8 mouse cellular contexts compared by ENCODE assay signal in the genomic region with DNA sequence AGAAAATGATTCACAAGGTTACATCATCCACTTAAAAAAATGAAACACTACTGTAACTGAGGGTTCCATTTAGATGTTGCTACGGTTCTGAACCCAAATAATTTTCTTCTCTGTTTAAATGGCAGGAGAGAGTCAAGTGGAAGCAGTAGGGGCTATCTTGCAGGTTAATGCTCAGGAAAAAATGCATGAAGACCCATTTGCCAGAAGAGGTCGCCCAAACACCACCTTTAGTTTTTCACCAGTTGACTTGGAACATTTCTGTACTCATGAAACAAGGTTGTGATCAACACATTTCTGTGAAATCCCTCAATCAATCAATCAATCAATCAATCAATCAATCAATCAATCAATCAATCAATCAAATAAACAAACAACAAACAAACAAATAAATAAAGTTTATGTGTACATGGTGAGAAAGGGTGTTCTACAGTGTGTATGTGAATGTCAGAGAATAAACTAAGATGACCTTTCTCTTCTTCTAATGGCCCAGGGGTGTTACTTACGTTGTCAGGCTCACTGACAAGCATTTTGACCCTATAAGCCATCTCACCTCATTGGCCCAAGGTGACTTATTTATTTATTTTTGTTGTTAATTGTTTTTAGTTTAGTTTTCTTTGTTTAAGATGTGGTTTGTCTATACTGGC.
DNase-seq lines count a peak whose midpoint lies in the region; ATAC-seq and TF ChIP-seq lines count a peak whose summit lies in the region.

No protein-coding gene starts in this region.

- WGBS in lung, embryonic 14.5 days = 12% methylated on average over 3 of the region's 3 CpGs
- WGBS in lung, adult 2 months = 13% methylated on average over 3 of the region's 3 CpGs
- 31% methylated on average over 3 of the region's 3 CpGs for WGBS in hindbrain, embryonic 15.5 days

- no peak overlapping the region for H3K9ac ChIP-seq in lung, embryonic 14.5 days
- H3K9ac ChIP-seq in hindbrain, embryonic 15.5 days = no peak overlapping the region

- no peaks in the 10 kb centered on the region for H3K36me3 ChIP-seq in lung, embryonic 14.5 days (ENCODE audit: insufficient read depth)
- H3K36me3 ChIP-seq in hindbrain, embryonic 15.5 days = no peaks in the 10 kb centered on the region

- H3K27ac ChIP-seq in lung, embryonic 14.5 days (ENCODE audit: low read depth) = no peak overlapping the region
- no peak overlapping the region for H3K27ac ChIP-seq in hindbrain, embryonic 15.5 days (replicated peaks)

- TF ChIP-seq POLR2A in lung, adult 2 months (IDR thresholded peaks at IDR 0.05; ENCODE audit: borderline replicate concordance, extremely low read depth, low read depth, low read length) = no peak

- no peak overlapping the region for H3K4me3 ChIP-seq in lung, embryonic 14.5 days (ENCODE audit: low read depth, low read length)
- H3K4me3 ChIP-seq in lung, adult 2 months (replicated peaks; ENCODE audit: extremely low read depth, low read depth, low read length) = no peak overlapping the region
- H3K4me3 ChIP-seq in hindbrain, embryonic 15.5 days = no peak overlapping the region

- H3K4me2 ChIP-seq in lung, embryonic 14.5 days = no peak overlapping the region
- H3K4me2 ChIP-seq in hindbrain, embryonic 15.5 days = no peak overlapping the region

- H3K9me3 ChIP-seq in lung, embryonic 14.5 days (ENCODE audit: low read depth, low read length) = no peaks in the 10 kb centered on the region
- H3K9me3 ChIP-seq in hindbrain, embryonic 15.5 days = no peaks in the 10 kb centered on the region

- intact Hi-C loops in gastrocnemius, postnatal 14 days (cut with DNase I; ENCODE audit: low total_unique reads) = loop anchor here (5.0 kb wide), 1 partner anchor 151 kb away; no protein-coding TSS in a partner anchor

- no peak; the same call in 1 of the 2 replicates for ATAC-seq in lung, embryonic 14.5 days (ENCODE audit: insufficient read depth)
- 0 out of 2 replicates have a peak, but pooled peaks have one; percentile 6 for ATAC-seq in hindbrain, embryonic 15.5 days (ENCODE audit: low FRiP score, low read depth)

- TF ChIP-seq CTCF in lung, embryonic 14.5 days (IDR thresholded peaks at IDR 0.05; ENCODE audit: low read depth) = peak; percentile 69
- TF ChIP-seq CTCF in lung, adult 2 months (IDR thresholded peaks at IDR 0.05; ENCODE audit: insufficient read depth, low read length) = no peak

- peak; percentile 45 for DNase-seq in adrenal gland, postnatal 14 days
- no peak for DNase-seq in adrenal gland, postnatal 4 days (ENCODE audit: low spot score in 2 of 2)
- peak; percentile 80 for DNase-seq in lung, embryonic 14.5 days
- no peak for DNase-seq in lung, adult 2 months
- DNase-seq in cerebellum, postnatal 36 days = peak; percentile 13 to 40
- peak; percentile 21 for DNase-seq in naive thymus-derived CD4-positive, alpha-beta T cell, adult 2 months (ENCODE audit: low read depth)
- no peak for DNase-seq in gastrocnemius, postnatal 14 days

- H3K27me3 ChIP-seq in lung, embryonic 14.5 days (ENCODE audit: insufficient read depth, low read length) = no peaks in the 10 kb centered on the region
- peaks cover 7% of the 10 kb centered on the region; the same call in 1 of the 2 replicates for H3K27me3 ChIP-seq in hindbrain, embryonic 15.5 days

- no peaks in the 10 kb centered on the region for H3K4me1 ChIP-seq in lung, embryonic 14.5 days (ENCODE audit: insufficient read depth)
- no peaks in the 10 kb centered on the region for H3K4me1 ChIP-seq in lung, adult 2 months (ENCODE audit: control insufficient read depth, insufficient read depth, low read length)
- H3K4me1 ChIP-seq in hindbrain, embryonic 15.5 days (replicated peaks) = no peaks in the 10 kb centered on the region

Comparison
In these comparisons a context has a peak if more than half of its experiments do, and no peak if none do; other contexts are left out.
1. DNase-seq: peak in adrenal gland, postnatal 14 days (single experiment), lung, embryonic 14.5 days (single experiment), cerebellum, postnatal 36 days (2 of 2) and naive thymus-derived CD4-positive, alpha-beta T cell, adult 2 months (single experiment); none in adrenal gland, postnatal 4 days (0 of 2), lung, adult 2 months (single experiment) and gastrocnemius, postnatal 14 days (single experiment).